21 mouse cellular contexts compared by ENCODE assay signal in the genomic region with DNA sequence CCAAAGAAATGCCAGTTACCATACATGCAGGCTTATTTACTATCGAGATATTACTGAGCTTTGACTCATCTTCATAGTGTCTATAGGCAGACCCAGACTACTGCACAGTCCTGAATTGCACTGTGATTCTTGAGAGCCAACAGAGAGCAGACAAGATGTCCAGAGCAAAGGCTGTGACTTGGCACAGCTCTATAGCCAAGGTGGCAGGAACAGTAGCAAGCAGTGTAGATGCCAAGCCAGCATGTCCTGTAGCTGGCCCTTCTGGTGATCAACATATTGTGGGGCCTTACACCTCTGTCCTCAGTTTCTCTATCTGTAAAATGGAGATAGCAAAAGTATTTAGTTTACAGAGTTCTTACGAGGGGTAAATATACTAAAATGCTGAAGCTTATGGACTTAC.
DNase-seq lines count a peak whose midpoint lies in the region; ATAC-seq and TF ChIP-seq lines count a peak whose summit lies in the region.
"Had no signal": no experiment of that assay in that cellular context is flagged by ENCODE, and none has a peak within 500 bp of the region (broad histone marks: within the 10 kb centered on the region; RNA-seq: fewer than 3 reads in every experiment).

No protein-coding gene starts in this region.

- H3K9ac ChIP-seq in stomach, postnatal 0 days (ENCODE audit: low read length): no peak overlapping the region
- H3K9ac ChIP-seq: embryonic facial prominence, embryonic 13.5 days; embryonic facial prominence, embryonic 15.5 days; forebrain, embryonic 12.5 days had no signal

- peak; percentile 34 to 50 for DNase-seq in cerebellum, postnatal 14 days
- DNase-seq in cerebellum, postnatal 36 days: no peak
- peak; percentile 52 for DNase-seq in gastrocnemius, adult 2 months
- no peak for DNase-seq in gastrocnemius, postnatal 14 days
- DNase-seq in skeletal muscle tissue, adult 2 months (ENCODE audit: low read depth, low spot score): peak; percentile 44
- no peak for DNase-seq in stomach, postnatal 0 days (ENCODE audit: low spot score)
- no peak for DNase-seq in lung, postnatal 36 days
- DNase-seq: adrenal gland, adult 2 months; adrenal gland, postnatal 10 days; adrenal gland, postnatal 25 days; cerebellum, adult 11 months; cerebellum, adult 18-20 months; cerebellum, adult 9-10 months; embryo, embryonic 11 days had no signal

- H3K36me3 ChIP-seq in stomach, postnatal 0 days (ENCODE audit: control insufficient read depth, insufficient read depth, low read length): no peaks in the 10 kb centered on the region
- H3K36me3 ChIP-seq: embryonic facial prominence, embryonic 13.5 days; embryonic facial prominence, embryonic 15.5 days; forebrain, embryonic 10.5 days; forebrain, embryonic 12.5 days had no signal

- no peaks in the 10 kb centered on the region for H3K9me3 ChIP-seq in stomach, postnatal 0 days (ENCODE audit: control insufficient read depth, low read length)
- H3K9me3 ChIP-seq: embryonic facial prominence, embryonic 13.5 days; embryonic facial prominence, embryonic 15.5 days; forebrain, embryonic 10.5 days; forebrain, embryonic 12.5 days had no signal

- TF ChIP-seq EP300 in stomach, postnatal 0 days (optimal IDR thresholded peaks at IDR 0.05): no peak

- peak overlapping the region; percentile 88 for H3K27ac ChIP-seq in gastrocnemius, adult 2 months
- 0 out of 2 replicates have a peak overlapping the region, but pooled peaks have one; percentile 24 for H3K27ac ChIP-seq in stomach, postnatal 0 days (replicated peaks)
- H3K27ac ChIP-seq: embryonic facial prominence, embryonic 13.5 days; embryonic facial prominence, embryonic 15.5 days; forebrain, embryonic 10.5 days; forebrain, embryonic 12.5 days had no signal

- H3K4me1 ChIP-seq in stomach, postnatal 0 days (replicated peaks; ENCODE audit: control insufficient read depth, insufficient read depth): no peaks in the 10 kb centered on the region

- intact Hi-C loops in gastrocnemius, adult 2 months (cut with DNase I): loop anchor here (5.0 kb wide), 1 partner anchor 90 kb away; a partner anchor contains a TSS
- intact Hi-C loops in gastrocnemius, postnatal 14 days (cut with DNase I; ENCODE audit: low total_unique reads): no loop called here

- ATAC-seq in stomach, postnatal 0 days (ENCODE audit: low FRiP score, low TSS enrichment): no peak
- ATAC-seq: forebrain, embryonic 14.5 days; forebrain, embryonic 16.5 days had no signal

- H3K27me3 ChIP-seq in stomach, postnatal 0 days (ENCODE audit: control insufficient read depth, insufficient read depth, low read length): no peaks in the 10 kb centered on the region
- H3K27me3 ChIP-seq: embryonic facial prominence, embryonic 13.5 days; embryonic facial prominence, embryonic 15.5 days; forebrain, embryonic 12.5 days had no signal

- no peak overlapping the region for H3K4me3 ChIP-seq in gastrocnemius, adult 2 months
- no peak overlapping the region for H3K4me3 ChIP-seq in stomach, postnatal 0 days (ENCODE audit: low read depth, low read length)
- H3K4me3 ChIP-seq: embryonic facial prominence, embryonic 13.5 days; embryonic facial prominence, embryonic 15.5 days; erythroblast, embryonic 14.5 days; forebrain, embryonic 10.5 days; forebrain, embryonic 12.5 days had no signal

- no peak overlapping the region for H3K4me2 ChIP-seq in stomach, postnatal 0 days (replicated peaks; ENCODE audit: low read depth)
- H3K4me2 ChIP-seq: embryonic facial prominence, embryonic 13.5 days; embryonic facial prominence, embryonic 15.5 days; forebrain, embryonic 12.5 days had no signal

- TF ChIP-seq CTCF in gastrocnemius, adult 2 months (IDR thresholded peaks at IDR 0.05): no peak
- no peak for TF ChIP-seq CTCF in stomach, postnatal 0 days (IDR thresholded peaks at IDR 0.05; ENCODE audit: low read depth)

- WGBS in stomach, postnatal 0 days: 91% methylated on average over 2 of the region's 2 CpGs

Comparison
In these comparisons a context has a peak if more than half of its experiments do, and no peak if none do; other contexts are left out.
1. DNase-seq: peak in cerebellum, postnatal 14 days (2 of 2), gastrocnemius, adult 2 months (single experiment) and skeletal muscle tissue, adult 2 months (single experiment); none in cerebellum, postnatal 36 days (0 of 2), gastrocnemius, postnatal 14 days (single experiment), stomach, postnatal 0 days (single experiment) and lung, postnatal 36 days (single experiment).